Mouse (Mus musculus) liver, embryonic 12.5 days (tissue): ENCODE results near the gene Psmd7. TPM values are rescaled to one million over a fixed set of nuclear protein-coding genes. Genes with fewer than 3 reads are reported as not detected.
A peak's percentile ranks its signal among the peaks of the same experiment; 100 is the strongest.

ENCODE experiments used
- ATAC-seq: fragments of 200-750 bp; cut with Nextera tagmentation; 2 replicates; pipeline ENCODE4 v1.8.0; 2017; ENCODE audit warnings: moderate number of reproducible peaks, mild to moderate bottlenecking, moderate library complexity
- H3K27ac ChIP-seq: fragments of 300-500 bp; sonication (generic); 2 replicates; pipeline ENCODE4 v1.5.1; 2016; ENCODE audit warnings: mild to moderate bottlenecking
- H3K27me3 ChIP-seq: fragments of 300-500 bp; sonication (generic); replicated peaks from 2 replicates; pipeline ENCODE4 v1.6.1; 2016; ENCODE audit warnings: mild to moderate bottlenecking, moderate library complexity
- H3K36me3 ChIP-seq: fragments of 300-500 bp; sonication (generic); 2 replicates; pipeline ENCODE4 v1.6.1; 2016; ENCODE audit warnings: mild to moderate bottlenecking, moderate library complexity
- H3K4me1 ChIP-seq: fragments of 300-500 bp; sonication (generic); 2 replicates; pipeline ENCODE4 v1.6.1; 2016
- H3K4me2 ChIP-seq: fragments of 300-500 bp; sonication (generic); 2 replicates; pipeline ENCODE4 v1.6.1; 2016; ENCODE audit warnings: mild to moderate bottlenecking, moderate library complexity
- H3K4me3 ChIP-seq: fragments of 300-500 bp; sonication (generic); 2 replicates; pipeline ENCODE4 v1.5.1; 2016; ENCODE audit warnings: mild to moderate bottlenecking, moderate library complexity
- H3K9ac ChIP-seq: fragments of 300-500 bp; sonication (generic); 2 replicates; pipeline ENCODE4 v1.6.1; 2016; ENCODE audit warnings: mild to moderate bottlenecking, moderate library complexity
- H3K9me3 ChIP-seq: fragments of 300-500 bp; sonication (generic); replicated peaks from 2 replicates; pipeline ENCODE4 v1.6.1; 2016; ENCODE audit warnings: mild to moderate bottlenecking, moderate library complexity
- WGBS: fragments of 180-500 bp; shearing (Covaris S2); methylation state at CpG from one replicate; pipeline ENCODE4 v1.1.7; 2016; ENCODE audit not compliant: insufficient replicate concordance; 5-methylcytosine and 5-hydroxymethylcytosine counted together
- polyA plus RNA-seq: library from polyadenylated mRNA; unstranded; fragments of >200 nt; fragmentation: Nextera tagmentation; extraction: Ambion mirVana; gene quantifications from 2 replicates; pipeline ENCODE4 v1.2.1, GENCODE M21; 2016

Gene Psmd7
- polyA plus RNA-seq, 1 experiment from 2014 or later = 257 TPM

GRCm38 (mm10) chr8:107603026-107603425 lies 14.8 kb upstream of the Psmd7 start:
- no peak overlapping the region for H3K27ac ChIP-seq
- no peak overlapping the region for H3K9ac ChIP-seq
- 3% methylated on average over 7 of the region's 7 CpGs for WGBS
- no peaks in the 10 kb centered on the region for H3K36me3 ChIP-seq
- peaks cover 22% of the 10 kb centered on the region; the same call in 1 of the 2 replicates for H3K27me3 ChIP-seq
- no peak overlapping the region for H3K4me3 ChIP-seq
- no peaks in the 10 kb centered on the region for H3K9me3 ChIP-seq
- no peak overlapping the region for H3K4me2 ChIP-seq
- no peaks in the 10 kb centered on the region for H3K4me1 ChIP-seq
- no peak for ATAC-seq

DNA sequence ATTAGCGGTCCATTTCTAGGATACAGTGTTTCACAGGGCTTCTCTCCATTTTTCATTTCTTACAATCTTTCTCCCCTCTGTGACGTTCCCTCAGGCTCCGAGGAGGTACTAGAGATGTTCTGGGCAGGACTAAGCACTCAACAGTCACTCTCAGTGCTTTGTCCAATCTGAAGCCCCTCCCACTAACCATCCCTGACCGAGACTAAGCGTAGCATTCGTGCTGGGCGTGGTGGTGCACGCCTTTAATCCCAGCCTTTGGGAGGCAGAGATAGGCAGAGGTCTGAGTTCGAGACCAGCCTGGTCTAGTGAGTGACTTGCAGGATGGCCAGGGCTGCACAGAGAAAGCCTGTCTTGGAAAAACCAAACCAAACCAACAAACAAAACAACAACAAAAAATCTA lies 11.4 kb upstream of the Psmd7 start:
- no peak overlapping the region for H3K27ac ChIP-seq
- H3K36me3 ChIP-seq = no peaks in the 10 kb centered on the region
- no peak overlapping the region for H3K4me3 ChIP-seq
- ATAC-seq = no peak
- 0 out of 2 replicates have a peak, but pooled peaks cover 2% of the 10 kb centered on the region for H3K4me1 ChIP-seq
- H3K9me3 ChIP-seq = 0 out of 2 replicates have a peak, but pooled peaks cover 4% of the 10 kb centered on the region
- no peak overlapping the region for H3K4me2 ChIP-seq
- 70% methylated on average over 9 of the region's 9 CpGs for WGBS
- H3K27me3 ChIP-seq = peaks cover 22% of the 10 kb centered on the region; the same call in 1 of the 2 replicates
- no peak overlapping the region for H3K9ac ChIP-seq

DNA sequence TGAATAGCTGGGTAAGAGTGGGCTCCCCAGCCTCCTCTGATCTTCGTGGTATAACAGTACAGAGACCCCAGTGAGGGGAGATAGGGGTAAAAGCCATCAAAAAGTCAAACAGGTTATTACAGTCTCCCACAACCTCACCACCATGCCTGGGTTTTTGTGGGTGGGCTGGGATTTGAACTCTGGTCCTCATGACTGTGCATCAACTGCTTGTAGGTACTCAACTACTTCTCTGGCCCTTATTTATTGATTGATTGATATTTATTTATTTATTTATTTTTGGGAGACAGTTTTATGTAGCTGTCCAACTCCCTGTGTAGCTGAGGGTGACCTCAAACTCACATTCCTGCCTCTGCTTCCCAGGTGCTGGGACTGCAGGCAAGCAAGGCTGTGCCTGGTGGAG lies 9.5 kb upstream of the Psmd7 start:
- peaks cover 17% of the 10 kb centered on the region for H3K27me3 ChIP-seq
- H3K4me2 ChIP-seq = no peak overlapping the region
- 50% methylated on average over 1 of the region's 1 CpGs for WGBS
- H3K4me3 ChIP-seq = no peak overlapping the region
- no peak overlapping the region for H3K27ac ChIP-seq
- 0 out of 2 replicates have a peak, but pooled peaks cover 2% of the 10 kb centered on the region for H3K4me1 ChIP-seq
- ATAC-seq = no peak
- 0 out of 2 replicates have a peak, but pooled peaks cover 4% of the 10 kb centered on the region for H3K9me3 ChIP-seq
- H3K9ac ChIP-seq = no peak overlapping the region
- H3K36me3 ChIP-seq = no peaks in the 10 kb centered on the region

GRCm38 (mm10) chr8:107594817-107595216 lies 6.6 kb upstream of the Psmd7 start:
- Histone ChIP-seq H3K36me3 (no peaks in the 10 kb centered on the region), H3K9me3 (0 out of 2 replicates have a peak, but pooled peaks cover 4% of the 10 kb centered on the region), H3K9ac (no peak overlapping the region), H3K27ac (no peak overlapping the region), H3K4me1 (0 out of 2 replicates have a peak, but pooled peaks cover 2% of the 10 kb centered on the region), H3K4me3 (no peak overlapping the region), H3K27me3 (no peaks in the 10 kb centered on the region; the same call in 1 of the 2 replicates), H3K4me2 (no peak overlapping the region)
- no peak for ATAC-seq
- WGBS = 72% methylated on average over 6 of the region's 6 CpGs

- Histone ChIP-seq H3K4me1 (0 out of 2 replicates have a peak, but pooled peaks cover 2% of the 10 kb centered on the region), H3K27ac (no peak overlapping the region), H3K4me2 (no peak overlapping the region), H3K4me3 (no peak overlapping the region), H3K36me3 (no peaks in the 10 kb centered on the region), H3K9ac (no peak overlapping the region), H3K9me3 (0 out of 2 replicates have a peak, but pooled peaks cover 4% of the 10 kb centered on the region), H3K27me3 (no peaks in the 10 kb centered on the region; the same call in 1 of the 2 replicates)
- 53% methylated on average over 6 of the region's 6 CpGs for WGBS
- ATAC-seq = no peak
Measured at GRCm38 (mm10) chr8:107593967-107594729, 5.9 kb upstream of the Psmd7 start.

- H3K36me3 ChIP-seq = peaks cover 41% of the 10 kb centered on the region
- H3K4me3 ChIP-seq = peak overlapping the region; percentile 79
- WGBS = under 1% methylated on average over 17 of the region's 17 CpGs
- H3K9ac ChIP-seq = peak overlapping the region; percentile 87
- H3K9me3 ChIP-seq = no peaks in the 10 kb centered on the region
- H3K27ac ChIP-seq = peak overlapping the region; percentile 78
- ATAC-seq = peak; percentile 46
- H3K4me1 ChIP-seq = peaks cover 29% of the 10 kb centered on the region
- no peaks in the 10 kb centered on the region for H3K27me3 ChIP-seq
- H3K4me2 ChIP-seq = peak overlapping the region; percentile 87
Measured at GRCm38 (mm10) chr8:107587429-107587994, 752 bp downstream of the Psmd7 start.

GRCm38 (mm10) chr8:107582136-107582535 lies 6.1 kb downstream of the Psmd7 start:
- Histone ChIP-seq H3K27me3 (no peaks in the 10 kb centered on the region), H3K9me3 (no peaks in the 10 kb centered on the region), H3K9ac (no peak overlapping the region), H3K4me1 (peaks cover 44% of the 10 kb centered on the region), H3K4me2 (no peak overlapping the region), H3K4me3 (no peak overlapping the region), H3K27ac (no peak overlapping the region), H3K36me3 (peaks cover 89% of the 10 kb centered on the region)
- ATAC-seq = no peak
- 89% methylated on average over 11 of the region's 11 CpGs for WGBS

- no peak overlapping the region for H3K27ac ChIP-seq
- WGBS = 88% methylated on average over 4 of the region's 4 CpGs
Measured at GRCm38 (mm10) chr8:107581536-107581935, 6.7 kb downstream of the Psmd7 start.

DNA sequence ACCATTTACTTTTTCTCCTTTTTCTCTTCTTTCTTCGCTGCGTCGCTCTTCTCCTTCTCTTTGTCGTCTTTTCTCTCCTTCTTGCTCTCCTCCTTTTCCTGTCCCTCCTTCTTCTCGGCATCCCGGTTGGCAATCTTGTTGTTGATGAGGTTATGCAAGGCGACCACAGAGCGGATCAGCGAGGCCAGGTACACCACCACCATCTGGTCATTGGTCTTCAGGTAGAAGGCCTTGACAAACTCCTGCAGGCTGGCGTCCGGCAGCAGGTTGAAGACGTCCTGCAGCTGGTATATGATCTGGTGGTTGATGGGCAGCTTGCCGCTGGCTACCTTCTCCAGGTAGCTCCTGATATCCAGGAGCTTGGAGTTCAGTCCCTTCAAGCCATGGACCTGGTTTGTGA lies 7.4 kb downstream of the Psmd7 start:
- no peak overlapping the region for H3K27ac ChIP-seq
- no peak for ATAC-seq
- no peak overlapping the region for H3K9ac ChIP-seq
- H3K27me3 ChIP-seq = no peaks in the 10 kb centered on the region
- WGBS = 90% methylated on average over 13 of the region's 13 CpGs
- no peaks in the 10 kb centered on the region for H3K9me3 ChIP-seq
- peaks cover 82% of the 10 kb centered on the region for H3K36me3 ChIP-seq
- H3K4me1 ChIP-seq = peaks cover 40% of the 10 kb centered on the region
- no peak overlapping the region for H3K4me2 ChIP-seq
- H3K4me3 ChIP-seq = no peak overlapping the region

More at GRCm38 (mm10) chr8:107581536-107581935, 6.7 kb downstream of the Psmd7 start:
- Histone ChIP-seq H3K4me2 (no peak overlapping the region), H3K4me3 (no peak overlapping the region), H3K9ac (no peak overlapping the region), H3K4me1 (peaks cover 43% of the 10 kb centered on the region), H3K9me3 (no peaks in the 10 kb centered on the region), H3K36me3 (peaks cover 88% of the 10 kb centered on the region), H3K27me3 (no peaks in the 10 kb centered on the region)
- no peak for ATAC-seq

DNA sequence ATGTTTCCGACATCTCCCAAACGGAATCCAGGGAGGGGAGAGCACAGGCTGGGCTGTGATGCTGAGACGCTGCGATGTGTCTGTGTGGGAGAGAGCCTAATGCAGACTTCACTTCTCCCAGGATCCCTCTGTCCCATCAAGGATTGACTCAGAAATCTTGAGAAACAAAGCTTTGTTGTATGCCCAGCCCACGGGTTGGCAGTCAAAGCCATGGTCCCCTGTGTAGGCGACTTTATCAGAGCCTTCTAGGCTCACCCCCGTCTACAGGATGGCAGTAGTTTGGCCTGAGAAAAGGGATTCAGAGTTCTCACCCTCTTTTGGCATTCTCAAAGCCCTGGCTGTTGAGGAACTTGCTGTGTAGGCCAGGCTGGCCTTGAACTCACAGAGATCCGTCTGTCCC lies 9.7 kb downstream of the Psmd7 start:
- Histone ChIP-seq H3K27ac (peak overlapping the region; percentile 85), H3K4me2 (no peak overlapping the region), H3K36me3 (peaks cover 59% of the 10 kb centered on the region), H3K4me3 (no peak overlapping the region), H3K9me3 (no peaks in the 10 kb centered on the region), H3K4me1 (peaks cover 25% of the 10 kb centered on the region), H3K9ac (no peak overlapping the region), H3K27me3 (no peaks in the 10 kb centered on the region)
- ATAC-seq = no peak
- WGBS = 68% methylated on average over 8 of the region's 8 CpGs

GRCm38 (mm10) chr8:107578132-107578531 lies 10.1 kb downstream of the Psmd7 start:
- no peak overlapping the region for H3K9ac ChIP-seq
- no peaks in the 10 kb centered on the region for H3K27me3 ChIP-seq
- H3K4me2 ChIP-seq = peak overlapping the region; percentile 44; the same call in 1 of the 2 replicates
- H3K4me1 ChIP-seq = peaks cover 25% of the 10 kb centered on the region
- no peak overlapping the region for H3K4me3 ChIP-seq
- H3K36me3 ChIP-seq = peaks cover 54% of the 10 kb centered on the region
- 40% methylated on average over 8 of the region's 8 CpGs for WGBS
- ATAC-seq = no peak
- H3K9me3 ChIP-seq = no peaks in the 10 kb centered on the region
- peak overlapping the region; percentile 85 for H3K27ac ChIP-seq

- peaks cover 25% of the 10 kb centered on the region for H3K4me1 ChIP-seq
- peak overlapping the region; percentile 85 for H3K27ac ChIP-seq
- H3K4me3 ChIP-seq = no peak overlapping the region
- no peak overlapping the region for H3K9ac ChIP-seq
- no peaks in the 10 kb centered on the region for H3K9me3 ChIP-seq
- H3K36me3 ChIP-seq = peaks cover 50% of the 10 kb centered on the region
- H3K4me2 ChIP-seq = peak overlapping the region; percentile 44
- WGBS = 21% methylated on average over 4 of the region's 4 CpGs
- peak; percentile 84 for ATAC-seq
- no peaks in the 10 kb centered on the region for H3K27me3 ChIP-seq
Measured at GRCm38 (mm10) chr8:107577640-107578039, 10.6 kb downstream of the Psmd7 start.
